Mouse (Mus musculus) liver, adult 2 months (tissue): ENCODE data around the gene Fgfr2.

ENCODE experiments used
- CTCF ChIP-seq: fragments of 200-500 bp; IDR thresholded peaks from 2 replicates; pipeline ENCODE4 v1.5.1; 2011; ENCODE audit warnings: low read depth, low read length, control low read depth
- POLR2A ChIP-seq: fragments of 200-500 bp; IDR thresholded peaks from 2 replicates; pipeline ENCODE4 v1.6.1; 2011; ENCODE audit warnings: low read length, control low read depth; ENCODE audit not compliant: insufficient read depth; ENCODE audit errors: extremely low read depth

GRCm38 (mm10) chr7:132775333-132775732 is 347.8 kb downstream of the Fgfr2 start:
- TF ChIP-seq CTCF (no peak), POLR2A (no peak)
